Mouse (Mus musculus): ENCODE measurements around the gene Ugt1a1.

DNA sequence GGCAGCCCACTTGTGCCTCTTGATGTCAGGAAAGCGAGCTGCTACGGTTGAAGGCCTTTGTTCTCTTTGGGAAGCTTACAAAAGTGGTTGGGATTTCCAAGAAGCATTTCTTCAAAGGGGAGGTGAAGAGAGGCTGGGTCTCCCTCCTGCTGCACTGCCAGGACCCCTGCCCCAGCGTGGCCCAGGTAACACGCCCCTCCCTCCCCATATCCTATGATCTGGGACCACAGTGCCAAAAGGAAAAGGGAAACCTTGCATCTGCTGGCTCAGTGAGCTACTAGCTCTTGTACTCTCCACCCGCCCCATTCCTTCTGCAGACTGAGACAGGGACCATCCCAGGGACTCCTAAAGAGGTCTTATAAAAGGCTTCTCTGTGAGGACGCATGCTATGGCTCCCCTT lies 45.9 kb downstream of the Ugt1a1 start:
- TF ChIP-seq CTCF (IDR thresholded peaks at IDR 0.05; ENCODE audit: low read depth) (no peak), EP300 (IDR thresholded peaks at IDR 0.05; ENCODE audit: low read depth) (no peak)
